Mouse (Mus musculus): Measurements from ENCODE around the gene Cyp4f39.

The Cyp4f39 gene

GRCm38 (mm10) chr17:32452482-32452881 lies at the start of gene Cyp4f39:
TSS of gene Cyp4f39 (plus strand) at chr17:32452723.
- peak; percentile 44 for DNase-seq (ENCODE audit: low read depth)

GRCm38 (mm10) chr17:32402779-32403157 lies 49.8 kb upstream of the Cyp4f39 start:
- DNase-seq (ENCODE audit: low read depth), result no peak

- DNase-seq (ENCODE audit: low read depth), result no peak
Observed at GRCm38 (mm10) chr17:32403417-32403816, 49.1 kb upstream of the Cyp4f39 start, which contains the start of gene Rasal3. TSS of gene Rasal3 (minus strand) at chr17:32403583.

GRCm38 (mm10) chr17:32411898-32412297 lies 40.6 kb upstream of the Cyp4f39 start:
- DNase-seq (ENCODE audit: low read depth), result no peak

GRCm38 (mm10) chr17:32415417-32416020 lies 37.0 kb upstream of the Cyp4f39 start:
- no peak for DNase-seq (ENCODE audit: low read depth)

GRCm38 (mm10) chr17:32416771-32417170 lies 35.8 kb upstream of the Cyp4f39 start:
- no peak for DNase-seq (ENCODE audit: low read depth)

- DNase-seq (ENCODE audit: low read depth), result no peak
Observed at GRCm38 (mm10) chr17:32419989-32420388, 32.5 kb upstream of the Cyp4f39 start.

GRCm38 (mm10) chr17:32420781-32421180 lies 31.7 kb upstream of the Cyp4f39 start:
- DNase-seq (ENCODE audit: low read depth), result no peak

GRCm38 (mm10) chr17:32424034-32424433 lies 28.5 kb upstream of the Cyp4f39 start, which contains the start of gene Pglyrp2:
TSS of gene Pglyrp2 (minus strand) at chr17:32424167.
- no peak for DNase-seq (ENCODE audit: low read depth)

GRCm38 (mm10) chr17:32426610-32427009 lies 25.9 kb upstream of the Cyp4f39 start:
- no peak for DNase-seq (ENCODE audit: low read depth)

GRCm38 (mm10) chr17:32431972-32432371 lies 20.6 kb upstream of the Cyp4f39 start:
- DNase-seq (ENCODE audit: low read depth), result no peak

- DNase-seq (ENCODE audit: low read depth), result no peak
Observed at GRCm38 (mm10) chr17:32434324-32434723, 18.2 kb upstream of the Cyp4f39 start.

GRCm38 (mm10) chr17:32435151-32435550 lies 17.4 kb upstream of the Cyp4f39 start:
- no peak for DNase-seq (ENCODE audit: low read depth)

- DNase-seq (ENCODE audit: low read depth), result no peak
Observed at GRCm38 (mm10) chr17:32437106-32437505, 15.4 kb upstream of the Cyp4f39 start.

GRCm38 (mm10) chr17:32443245-32443644 lies 9.3 kb upstream of the Cyp4f39 start:
- DNase-seq (ENCODE audit: low read depth), result no peak

- DNase-seq (ENCODE audit: low read depth), result no peak
Observed at GRCm38 (mm10) chr17:32445016-32445415, 7.5 kb upstream of the Cyp4f39 start.

- no peak for DNase-seq (ENCODE audit: low read depth)
Observed at GRCm38 (mm10) chr17:32447195-32447594, 5.3 kb upstream of the Cyp4f39 start.

- DNase-seq (ENCODE audit: low read depth), result no peak
Observed at GRCm38 (mm10) chr17:32449042-32449441, 3.5 kb upstream of the Cyp4f39 start.

GRCm38 (mm10) chr17:32450844-32451537 lies 1.5 kb upstream of the Cyp4f39 start:
- no peak for DNase-seq (ENCODE audit: low read depth)

- no peak for DNase-seq (ENCODE audit: low read depth)
Observed at GRCm38 (mm10) chr17:32454188-32454587, 1.7 kb downstream of the Cyp4f39 start.

GRCm38 (mm10) chr17:32454997-32455396 lies 2.5 kb downstream of the Cyp4f39 start:
- DNase-seq (ENCODE audit: low read depth), result peak; percentile 30

- no peak for DNase-seq (ENCODE audit: low read depth)
Observed at GRCm38 (mm10) chr17:32468494-32468893, 16.0 kb downstream of the Cyp4f39 start.

GRCm38 (mm10) chr17:32470795-32471194 lies 18.3 kb downstream of the Cyp4f39 start:
- DNase-seq (ENCODE audit: low read depth), result no peak

- no peak for DNase-seq (ENCODE audit: low read depth)
Observed at GRCm38 (mm10) chr17:32472176-32472575, 19.7 kb downstream of the Cyp4f39 start.

Data from c-Kit-positive CD71-positive TER-119-negative erythroid progenitor cells, embryonic 14.5 days (primary cell).